Mouse (Mus musculus): ENCODE results near the gene Npr2.

DNA sequence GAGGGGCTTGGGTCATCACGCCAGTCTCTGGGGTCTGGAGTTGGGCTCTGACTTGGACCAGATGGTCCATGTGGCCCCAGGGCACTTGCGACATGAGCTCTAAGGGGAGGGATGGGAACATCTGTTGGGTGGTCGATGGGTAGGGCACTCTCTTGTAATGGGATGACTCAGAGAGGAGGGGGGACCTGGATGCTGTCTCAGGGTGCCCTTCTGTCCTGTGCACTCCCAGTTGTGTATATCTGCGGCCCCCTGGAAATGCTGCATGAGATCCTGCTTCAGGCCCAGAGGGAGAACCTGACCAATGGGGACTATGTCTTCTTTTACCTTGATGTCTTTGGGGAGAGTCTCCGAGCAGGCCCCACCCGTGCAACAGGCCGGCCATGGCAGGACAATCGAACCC, 1.6 kb downstream of the Npr2 start:
- TF ChIP-seq POLR2A (IDR thresholded peaks at IDR 0.05; ENCODE audit: control insufficient read depth, low read depth, low read length) (no peak), CTCF (IDR thresholded peaks at IDR 0.05; ENCODE audit: control insufficient read depth, insufficient read depth, insufficient replicate concordance, low read depth, low read length) (no peak)
